Mouse (Mus musculus) forebrain, embryonic 12.5 days (tissue): ENCODE measurements around the gene Furin. TPM values are rescaled to one million over a fixed set of nuclear protein-coding genes. Genes with fewer than 3 reads are reported as not detected.

Experiments used
- ATAC-seq: fragments of 200-750 bp; cut with Nextera tagmentation; 2 replicates; pipeline ENCODE4 v1.8.0; 2017; ENCODE audit warnings: moderate TSS enrichment; ENCODE audit not compliant: low FRiP score
- H3K27ac ChIP-seq: fragments of 300-500 bp; sonication (generic); 2 replicates; pipeline ENCODE4 v1.5.1; 2016; ENCODE audit warnings: mild to moderate bottlenecking
- H3K27me3 ChIP-seq: fragments of 300-500 bp; sonication (generic); 2 replicates; pipeline ENCODE4 v1.6.1; 2016; ENCODE audit warnings: mild to moderate bottlenecking
- H3K36me3 ChIP-seq: fragments of 300-500 bp; sonication (generic); replicated peaks from 2 replicates; pipeline ENCODE4 v1.6.1; 2016; ENCODE audit warnings: mild to moderate bottlenecking
- H3K4me1 ChIP-seq: fragments of 300-500 bp; sonication (generic); 2 replicates; pipeline ENCODE4 v1.6.1; 2016
- H3K4me2 ChIP-seq: fragments of 300-500 bp; sonication (generic); 2 replicates; pipeline ENCODE4 v1.6.1; 2016; ENCODE audit warnings: mild to moderate bottlenecking, moderate library complexity
- H3K4me3 ChIP-seq: fragments of 300-500 bp; sonication (generic); replicated peaks from 2 replicates; pipeline ENCODE4 v1.5.1; 2016; ENCODE audit warnings: mild to moderate bottlenecking
- H3K9ac ChIP-seq: fragments of 300-500 bp; sonication (generic); 2 replicates; pipeline ENCODE4 v1.6.1; 2016; ENCODE audit warnings: mild to moderate bottlenecking
- H3K9me3 ChIP-seq: fragments of 300-500 bp; sonication (generic); 2 replicates; pipeline ENCODE4 v1.6.1; 2016
- WGBS: fragments of 180-500 bp; shearing (Covaris S2); methylation state at CpG from one replicate; pipeline ENCODE4 v1.1.7; 2016; 5-methylcytosine and 5-hydroxymethylcytosine counted together
- polyA plus RNA-seq: library from polyadenylated mRNA; unstranded; fragments of >200 nt; fragmentation: Nextera tagmentation; extraction: Ambion mirVana; gene quantifications from 2 replicates; pipeline ENCODE4 v1.2.1, GENCODE M21; 2016

The Furin gene
- polyA plus RNA-seq, result 3.3 and 4.3 TPM in 2 replicates

GRCm38 (mm10) chr7:80405188-80405695 is at the start of gene Furin:
Furin (minus strand) TSS chr7:80405436.
- no peak within 1 kb of the TSS for H3K4me2 ChIP-seq
- no peak for ATAC-seq
- H3K9me3 ChIP-seq, result no peaks in the 10 kb centered on the region
- no peak within 1 kb of the TSS for H3K9ac ChIP-seq
- WGBS, result 79% methylated on average over 9 of the region's 9 CpGs
- H3K4me3 ChIP-seq, result no peak within 1 kb of the TSS
- H3K27me3 ChIP-seq, result peaks cover 25% of the 10 kb centered on the region
- H3K27ac ChIP-seq, result no peak within 1 kb of the TSS
- H3K36me3 ChIP-seq, result no peaks in the 10 kb centered on the region
- H3K4me1 ChIP-seq, result peaks cover 17% of the 10 kb centered on the region

- no peak overlapping the region for H3K9ac ChIP-seq
- H3K4me3 ChIP-seq, result no peak overlapping the region
- no peak overlapping the region for H3K4me2 ChIP-seq
- no peak overlapping the region for H3K27ac ChIP-seq
- no peak for ATAC-seq
- no peaks in the 10 kb centered on the region for H3K4me1 ChIP-seq
- H3K9me3 ChIP-seq, result no peaks in the 10 kb centered on the region
- peaks cover 61% of the 10 kb centered on the region for H3K36me3 ChIP-seq
- WGBS, result 91% methylated on average over 2 of the region's 2 CpGs
- H3K27me3 ChIP-seq, result no peaks in the 10 kb centered on the region
These were observed 49.5 kb upstream of the Furin start for GRCm38 (mm10) chr7:80454786-80455185.

GRCm38 (mm10) chr7:80453997-80454396 is 48.8 kb upstream of the Furin start:
- no peaks in the 10 kb centered on the region for H3K4me1 ChIP-seq
- no peak overlapping the region for H3K27ac ChIP-seq
- H3K9me3 ChIP-seq, result no peaks in the 10 kb centered on the region
- 91% methylated on average over 5 of the region's 5 CpGs for WGBS
- H3K9ac ChIP-seq, result no peak overlapping the region
- H3K27me3 ChIP-seq, result no peaks in the 10 kb centered on the region
- H3K36me3 ChIP-seq, result peaks cover 57% of the 10 kb centered on the region
- no peak overlapping the region for H3K4me2 ChIP-seq
- no peak for ATAC-seq
- no peak overlapping the region for H3K4me3 ChIP-seq

- Histone ChIP-seq H3K4me2 (no peak overlapping the region), H3K4me3 (no peak overlapping the region), H3K27me3 (no peaks in the 10 kb centered on the region), H3K9ac (no peak overlapping the region), H3K36me3 (peaks cover 49% of the 10 kb centered on the region), H3K27ac (no peak overlapping the region), H3K4me1 (no peaks in the 10 kb centered on the region), H3K9me3 (no peaks in the 10 kb centered on the region)
- ATAC-seq, result no peak
- 95% methylated on average over 3 of the region's 3 CpGs for WGBS
These were observed 47.9 kb upstream of the Furin start for GRCm38 (mm10) chr7:80453121-80453520.

- no peak overlapping the region for H3K4me2 ChIP-seq
- H3K36me3 ChIP-seq, result peaks cover 43% of the 10 kb centered on the region
- WGBS, result 81% methylated on average over 5 of the region's 5 CpGs
- H3K27me3 ChIP-seq, result no peaks in the 10 kb centered on the region
- no peaks in the 10 kb centered on the region for H3K9me3 ChIP-seq
- no peak for ATAC-seq
- H3K4me3 ChIP-seq, result no peak overlapping the region
- H3K4me1 ChIP-seq, result no peaks in the 10 kb centered on the region
- H3K27ac ChIP-seq, result no peak overlapping the region
- no peak overlapping the region for H3K9ac ChIP-seq
These were observed 47.0 kb upstream of the Furin start for GRCm38 (mm10) chr7:80452241-80452640.

- Histone ChIP-seq H3K27ac (no peak overlapping the region), H3K4me3 (no peak overlapping the region), H3K9ac (no peak overlapping the region), H3K9me3 (no peaks in the 10 kb centered on the region), H3K36me3 (peaks cover 37% of the 10 kb centered on the region), H3K27me3 (no peaks in the 10 kb centered on the region), H3K4me1 (no peaks in the 10 kb centered on the region), H3K4me2 (no peak overlapping the region)
- 73% methylated on average over 3 of the region's 3 CpGs for WGBS
- no peak for ATAC-seq
These were observed 46.5 kb upstream of the Furin start for GRCm38 (mm10) chr7:80451550-80452232.

GRCm38 (mm10) chr7:80450354-80450753 is 45.1 kb upstream of the Furin start:
- Histone ChIP-seq H3K4me2 (no peak overlapping the region), H3K9me3 (no peaks in the 10 kb centered on the region), H3K4me1 (no peaks in the 10 kb centered on the region), H3K27me3 (no peaks in the 10 kb centered on the region), H3K27ac (no peak overlapping the region), H3K36me3 (peaks cover 28% of the 10 kb centered on the region), H3K4me3 (no peak overlapping the region), H3K9ac (no peak overlapping the region)
- no peak for ATAC-seq
- WGBS, result 74% methylated on average over 4 of the region's 4 CpGs

GRCm38 (mm10) chr7:80449620-80450091 is 44.4 kb upstream of the Furin start:
- H3K9me3 ChIP-seq, result no peaks in the 10 kb centered on the region
- H3K4me3 ChIP-seq, result no peak overlapping the region
- H3K27ac ChIP-seq, result no peak overlapping the region
- no peak for ATAC-seq
- peaks cover 23% of the 10 kb centered on the region for H3K36me3 ChIP-seq
- WGBS, result 82% methylated on average over 6 of the region's 6 CpGs
- H3K4me2 ChIP-seq, result no peak overlapping the region
- H3K9ac ChIP-seq, result no peak overlapping the region
- no peaks in the 10 kb centered on the region for H3K27me3 ChIP-seq
- H3K4me1 ChIP-seq, result no peaks in the 10 kb centered on the region

- peaks cover 5% of the 10 kb centered on the region for H3K36me3 ChIP-seq
- no peak overlapping the region for H3K4me2 ChIP-seq
- peaks cover 7% of the 10 kb centered on the region; the same call in 1 of the 2 replicates for H3K4me1 ChIP-seq
- no peak for ATAC-seq
- 91% methylated on average over 8 of the region's 8 CpGs for WGBS
- H3K9me3 ChIP-seq, result no peaks in the 10 kb centered on the region
- H3K27ac ChIP-seq, result no peak overlapping the region
- no peak overlapping the region for H3K9ac ChIP-seq
- H3K27me3 ChIP-seq, result no peaks in the 10 kb centered on the region
- no peak overlapping the region for H3K4me3 ChIP-seq
These were observed 42.1 kb upstream of the Furin start for GRCm38 (mm10) chr7:80447336-80447735.

- no peak overlapping the region for H3K4me3 ChIP-seq
- H3K36me3 ChIP-seq, result no peaks in the 10 kb centered on the region
- 84% methylated on average over 7 of the region's 7 CpGs for WGBS
- H3K9me3 ChIP-seq, result no peaks in the 10 kb centered on the region
- H3K4me1 ChIP-seq, result peaks cover 12% of the 10 kb centered on the region
- no peaks in the 10 kb centered on the region for H3K27me3 ChIP-seq
- ATAC-seq, result no peak
- H3K27ac ChIP-seq, result no peak overlapping the region
- no peak overlapping the region for H3K9ac ChIP-seq
- H3K4me2 ChIP-seq, result no peak overlapping the region
These were observed 41.1 kb upstream of the Furin start for GRCm38 (mm10) chr7:80446221-80446878.

- WGBS, result 55% methylated on average over 6 of the region's 6 CpGs
- H3K4me3 ChIP-seq, result no peak overlapping the region
- H3K36me3 ChIP-seq, result no peaks in the 10 kb centered on the region
These were observed 40.3 kb upstream of the Furin start for GRCm38 (mm10) chr7:80445492-80445891.

GRCm38 (mm10) chr7:80444401-80445249 is 39.4 kb upstream of the Furin start:
- H3K27me3 ChIP-seq, result no peaks in the 10 kb centered on the region
- 72% methylated on average over 17 of the region's 17 CpGs for WGBS
- no peak overlapping the region for H3K4me2 ChIP-seq
- H3K9me3 ChIP-seq, result no peaks in the 10 kb centered on the region
- no peak overlapping the region for H3K4me3 ChIP-seq
- peaks cover 12% of the 10 kb centered on the region for H3K4me1 ChIP-seq
- H3K9ac ChIP-seq, result no peak overlapping the region
- H3K27ac ChIP-seq, result no peak overlapping the region
- no peaks in the 10 kb centered on the region for H3K36me3 ChIP-seq
- no peak for ATAC-seq

More at GRCm38 (mm10) chr7:80445492-80445891, 40.3 kb upstream of the Furin start:
- no peak for ATAC-seq
- Histone ChIP-seq H3K4me1 (peaks cover 12% of the 10 kb centered on the region), H3K27me3 (no peaks in the 10 kb centered on the region), H3K27ac (no peak overlapping the region), H3K4me2 (no peak overlapping the region), H3K9ac (no peak overlapping the region), H3K9me3 (no peaks in the 10 kb centered on the region)
